Mouse (Mus musculus) stomach, postnatal 0 days (tissue): Measurements from ENCODE around the gene Klf17.
"Not testable (repeated sequence)": the region's sequence is repeated elsewhere in the genome, so short reads cannot be mapped to it uniquely, and the experiment has no call there.

Experiments
- CTCF ChIP-seq: IDR thresholded peaks from 2 replicates; pipeline ENCODE4 v1.5.1; 2016; ENCODE audit warnings: antibody characterized with exemption, low read depth, mild to moderate bottlenecking, moderate library complexity
- EP300 ChIP-seq: optimal IDR thresholded peaks from 2 replicates; pipeline ENCODE3; 2016; ENCODE audit warnings: antibody characterized with exemption

DNA sequence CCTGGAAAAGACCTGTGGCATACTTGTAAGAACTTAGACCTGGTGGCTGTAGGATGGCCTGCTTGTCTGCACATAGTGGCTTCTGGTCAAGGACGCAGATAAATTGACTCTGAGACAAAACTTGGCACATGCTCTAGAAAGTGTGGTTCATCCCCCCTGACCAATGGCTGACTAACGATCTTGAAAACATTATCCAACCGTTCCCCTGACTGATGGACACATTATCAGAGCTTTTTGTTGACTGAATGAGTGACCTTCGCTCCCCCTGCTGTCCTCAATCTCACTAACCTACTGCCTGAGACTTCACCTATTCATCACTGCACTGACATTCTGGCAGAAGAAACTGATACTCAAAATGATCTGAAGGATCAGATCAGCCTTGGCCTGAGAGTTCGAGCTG, 13.0 kb downstream of the Klf17 start:
- not testable (repeated sequence) for TF ChIP-seq EP300, CTCF
